Mouse (Mus musculus) monocyte, adult 5-6 weeks (primary cell): ENCODE data around the gene Zdhhc12. TPM values are rescaled to one million over a fixed set of nuclear protein-coding genes. Genes with fewer than 3 reads are reported as not detected.
"Not testable (repeated sequence)": the region's sequence is repeated elsewhere in the genome, so short reads cannot be mapped to it uniquely, and the experiment has no call there.

ENCODE experiments used
- ATAC-seq: fragments of 153-309, 156-312 bp; replicated peaks from 2 replicates; pipeline ENCODE4 v1.8.0; 2017; ENCODE audit warnings: mild to moderate bottlenecking; ENCODE audit not compliant: low TSS enrichment, insufficient number of reproducible peaks, severe bottlenecking, poor library complexity, low FRiP score
- total RNA-seq: library from RNA; stranded (forward); fragments of 200-1000, 200-491, 200-594 nt; gene quantifications from 3 replicates; pipeline ENCODE4 v1.2.3, GENCODE M21; 2017

The Zdhhc12 gene
- 2.6 to 7.1 TPM (median 6.6 TPM) in 3 replicates for total RNA-seq

DNA sequence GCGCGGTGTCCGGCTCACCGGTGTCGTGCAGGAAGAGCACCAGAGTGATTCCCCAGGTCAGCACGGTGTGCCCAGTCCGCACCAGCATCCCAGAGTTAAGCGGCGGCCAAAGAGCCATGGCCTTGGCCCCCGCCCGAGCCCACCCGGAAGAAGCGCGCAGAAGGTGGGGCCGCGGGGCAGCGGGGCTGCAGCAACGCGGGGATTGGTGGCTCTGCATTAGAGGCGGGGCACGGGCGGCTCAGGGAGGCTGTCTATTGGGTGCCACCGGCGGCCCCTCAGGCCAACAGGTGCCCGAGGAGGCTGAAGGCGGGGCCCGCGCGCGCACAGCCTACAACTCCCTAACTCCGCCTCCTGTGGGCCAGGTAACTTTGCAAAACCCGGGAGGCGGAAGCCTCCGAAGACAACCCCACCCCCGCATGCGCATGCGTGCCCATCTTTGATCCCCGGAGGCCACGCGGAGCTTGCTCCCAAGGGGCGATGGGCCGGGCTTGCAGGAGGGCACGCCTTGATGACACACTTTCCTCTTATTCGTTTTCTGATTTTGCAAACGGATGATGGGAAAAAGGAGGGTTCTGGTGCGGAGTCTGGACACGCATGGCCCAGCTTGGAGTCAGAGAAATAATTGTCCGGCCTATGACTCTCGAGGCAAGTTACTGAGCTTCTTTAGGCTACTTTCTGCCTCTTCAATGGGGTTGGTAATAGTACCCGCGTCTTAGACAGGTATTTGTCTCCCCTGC is at the start of gene Zdhhc12:
Zdhhc12 (minus strand) TSS at position 178 of the 737 bp plus-strand sequence.
- peak; percentile 88 for ATAC-seq

DNA sequence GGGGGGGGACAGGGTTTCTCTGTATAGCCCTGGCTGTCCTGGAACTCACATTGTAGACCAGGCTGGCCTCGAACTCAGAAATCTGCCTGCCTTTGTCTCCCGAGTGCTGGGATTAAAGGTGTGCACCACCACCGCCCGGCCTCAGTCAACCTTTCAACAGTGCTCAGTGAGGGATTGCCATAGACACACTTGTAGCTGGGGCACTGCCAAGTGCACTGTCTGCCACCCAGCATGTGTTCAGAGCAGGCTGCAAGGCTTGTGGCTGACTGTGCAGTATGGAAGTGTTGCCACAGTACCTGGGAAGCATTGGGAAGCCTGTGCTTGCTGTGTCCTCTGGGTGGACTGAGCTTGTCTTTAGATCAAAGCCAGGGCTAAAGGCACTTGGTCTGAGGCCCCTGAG is 46.6 kb upstream of the Zdhhc12 start:
- ATAC-seq, result not testable (repeated sequence)

DNA sequence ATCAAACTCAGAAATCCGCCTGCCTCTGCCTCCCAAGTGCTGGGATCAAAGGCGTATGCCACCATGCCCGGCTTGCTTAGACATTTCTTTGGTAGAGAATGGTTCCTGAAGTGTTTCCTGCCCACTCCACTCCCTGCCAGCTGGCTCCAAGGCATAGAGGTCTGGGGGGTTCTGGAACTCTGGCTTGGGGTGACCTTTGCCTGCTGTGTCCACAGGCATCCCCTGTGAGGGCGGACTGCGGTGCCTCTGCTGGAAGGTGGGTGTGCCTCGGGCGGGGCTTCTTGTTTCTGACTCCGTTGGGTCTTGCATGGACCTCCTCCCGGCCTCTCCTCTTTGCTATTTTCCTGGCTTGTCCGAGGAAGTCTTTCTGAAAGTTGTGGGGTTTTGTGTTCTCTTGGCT is 43.0 kb upstream of the Zdhhc12 start:
- ATAC-seq, result no peak

DNA sequence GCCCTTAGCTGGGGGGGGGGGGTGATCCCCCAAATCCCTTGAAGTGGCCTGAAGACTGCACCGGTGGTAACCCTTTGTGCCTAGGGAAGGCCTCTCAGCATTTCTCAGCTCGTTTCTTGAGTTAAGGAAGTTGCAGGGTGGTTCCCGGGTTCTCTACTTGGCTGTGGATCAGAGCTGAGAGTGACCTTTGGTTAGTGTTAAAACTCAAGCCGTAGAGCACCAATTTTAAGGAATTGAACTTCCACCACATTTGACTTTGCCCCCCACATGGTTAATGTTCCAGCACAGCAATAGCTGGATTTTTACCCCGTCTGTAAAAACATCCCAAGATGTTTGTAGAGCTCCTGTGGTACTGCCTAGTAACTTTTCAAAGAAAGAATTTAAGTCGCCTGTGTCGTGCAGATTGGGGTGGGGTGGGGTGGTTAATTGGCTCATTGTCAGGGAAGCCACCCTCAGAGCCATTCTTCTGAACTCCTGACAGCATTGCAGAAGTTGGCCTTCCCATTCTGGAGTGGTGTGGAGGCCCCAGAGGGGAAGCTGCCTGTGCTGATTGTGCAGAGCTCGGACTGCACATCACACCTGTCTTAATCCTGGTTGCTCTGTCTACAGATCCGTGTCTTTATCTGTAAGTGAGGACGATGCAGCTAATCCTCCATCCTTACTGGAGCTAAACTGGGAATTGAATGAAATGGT is 41.6 kb upstream of the Zdhhc12 start:
- no peak for ATAC-seq

DNA sequence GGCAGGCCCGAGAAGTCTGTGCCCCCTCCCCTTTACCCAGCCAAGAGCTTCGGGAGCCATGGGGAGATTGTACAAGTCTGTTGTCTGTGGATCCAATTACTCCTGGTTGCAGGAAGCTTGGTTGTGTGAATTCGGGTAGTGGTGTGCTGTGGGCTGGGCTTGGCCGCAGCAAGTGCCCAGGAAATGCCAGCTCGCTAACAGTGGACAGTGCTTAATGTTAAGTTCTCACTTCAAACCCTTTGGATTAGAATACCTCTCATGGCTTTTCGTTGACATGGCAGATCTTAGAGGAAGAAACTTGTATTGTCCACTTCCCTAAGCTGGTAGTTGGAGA is 40.9 kb upstream of the Zdhhc12 start:
- ATAC-seq, result no peak

DNA sequence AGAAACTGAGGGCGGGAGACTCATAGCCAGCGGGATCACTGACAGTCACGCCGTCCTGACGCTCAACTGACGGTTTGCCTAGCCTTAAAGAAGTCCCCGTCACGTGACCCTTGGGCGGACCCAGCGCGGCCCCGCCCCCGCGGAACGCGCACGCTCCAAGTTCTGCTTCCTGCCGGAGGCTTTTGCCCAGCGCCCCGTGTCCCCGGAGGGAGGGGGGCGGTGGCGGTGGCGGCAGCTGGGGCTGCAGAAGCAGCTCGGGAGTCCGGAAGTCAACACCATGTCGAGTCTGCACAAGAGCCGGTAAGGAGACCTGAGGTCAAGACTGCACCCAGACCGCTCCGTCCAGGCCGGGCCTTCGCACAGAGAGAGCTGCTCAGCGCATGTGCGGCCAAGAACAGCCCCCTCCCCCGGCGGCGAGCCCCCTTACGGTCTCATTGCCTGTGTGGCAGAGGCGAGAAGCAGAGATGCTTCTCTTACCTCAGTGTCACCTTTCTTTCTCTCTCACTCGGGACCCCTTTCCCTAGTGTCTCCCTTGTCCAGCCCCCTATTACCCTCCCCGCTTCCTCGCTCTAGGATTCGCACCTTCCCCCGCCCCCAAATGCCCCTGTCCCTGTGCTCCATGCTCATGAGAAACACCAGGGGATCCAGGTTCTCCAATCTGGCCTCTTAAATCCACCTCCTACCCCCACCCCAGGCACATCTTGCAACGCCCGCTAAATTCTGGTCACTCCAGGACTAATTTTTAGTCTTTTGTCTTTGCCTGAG is 40.3 kb upstream of the Zdhhc12 start, which contains the start of gene Tbc1d13:
Tbc1d13 (plus strand) TSS at position 134 of the 765 bp plus-strand sequence.
- ATAC-seq, result peak; percentile 87

DNA sequence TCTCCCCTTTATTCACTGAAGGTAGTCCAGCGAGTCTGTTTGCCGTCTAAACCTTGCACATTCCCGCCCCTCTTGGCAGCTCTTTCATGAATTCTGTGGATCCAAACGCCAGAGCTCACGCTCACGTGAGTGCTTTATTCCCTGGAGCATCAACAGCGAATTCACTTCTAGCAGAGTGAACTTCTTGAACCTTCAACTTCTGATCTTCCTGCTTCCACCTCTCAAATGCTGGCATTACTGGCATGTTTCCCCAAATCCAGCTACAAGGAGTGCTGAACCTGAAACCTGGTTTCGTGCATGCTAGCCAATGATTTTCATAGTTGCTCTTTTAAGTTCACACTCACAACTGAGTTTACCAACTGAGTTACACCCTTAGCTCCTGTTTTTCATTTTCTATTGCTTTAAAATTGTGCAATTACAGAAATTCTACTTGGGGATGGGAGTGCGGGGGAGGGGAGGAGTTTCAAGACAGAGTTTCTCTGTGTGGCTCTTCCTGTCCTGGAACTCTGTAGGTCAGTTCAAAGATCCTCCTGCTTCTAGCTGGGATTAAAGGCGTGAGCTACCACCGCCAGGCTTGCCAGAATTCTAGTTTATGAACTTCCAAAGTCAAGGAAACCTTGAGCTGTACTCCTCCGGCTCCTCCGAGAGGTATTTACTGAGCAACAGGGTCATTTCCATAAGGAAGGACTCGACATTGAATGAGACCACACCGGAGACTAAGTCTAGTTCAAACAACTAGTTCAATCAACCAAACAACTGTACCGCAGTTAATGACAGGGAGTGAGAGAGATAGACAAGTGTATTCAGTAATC is 39.6 kb upstream of the Zdhhc12 start:
- peak; percentile 29; the same call in 1 of the 2 replicates for ATAC-seq

DNA sequence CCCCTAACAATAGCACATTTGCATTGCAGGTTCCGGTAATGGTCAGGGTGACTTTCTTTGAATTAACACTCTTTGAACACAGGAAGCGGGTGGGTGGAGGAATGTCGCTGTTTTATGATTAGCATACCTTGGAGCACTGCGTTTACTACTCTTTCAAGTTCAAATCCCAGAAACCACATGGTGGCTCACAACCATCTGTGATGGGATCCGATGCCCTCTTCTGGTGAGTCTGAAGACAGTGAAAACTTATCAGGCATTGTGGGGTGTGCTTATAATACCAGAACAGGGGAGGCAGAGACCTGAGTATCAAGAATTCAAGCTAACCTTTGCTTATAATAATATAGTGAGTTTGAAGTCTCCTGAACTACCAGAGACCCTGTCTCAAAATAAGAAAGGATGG is 37.8 kb upstream of the Zdhhc12 start:
- ATAC-seq, result not testable (repeated sequence)

DNA sequence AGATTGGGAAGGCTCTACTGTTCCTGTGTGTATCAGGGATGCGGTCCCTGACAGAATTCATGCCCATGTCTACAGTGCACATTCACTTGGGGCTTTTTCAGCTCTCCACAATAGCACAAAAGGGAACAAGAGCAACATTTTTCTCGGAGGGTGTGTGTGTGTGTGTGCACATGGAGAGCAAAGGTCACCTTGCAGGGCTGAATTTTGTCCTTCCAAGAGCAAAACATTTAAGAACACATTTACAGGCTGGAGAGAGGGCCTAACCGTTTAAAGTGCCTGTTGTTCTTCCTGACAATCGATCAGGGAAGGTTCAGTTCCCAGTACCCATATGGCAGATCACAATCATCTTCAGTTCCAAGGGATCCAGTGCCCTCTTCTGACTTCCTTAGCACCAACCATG is 36.7 kb upstream of the Zdhhc12 start:
- no peak for ATAC-seq

DNA sequence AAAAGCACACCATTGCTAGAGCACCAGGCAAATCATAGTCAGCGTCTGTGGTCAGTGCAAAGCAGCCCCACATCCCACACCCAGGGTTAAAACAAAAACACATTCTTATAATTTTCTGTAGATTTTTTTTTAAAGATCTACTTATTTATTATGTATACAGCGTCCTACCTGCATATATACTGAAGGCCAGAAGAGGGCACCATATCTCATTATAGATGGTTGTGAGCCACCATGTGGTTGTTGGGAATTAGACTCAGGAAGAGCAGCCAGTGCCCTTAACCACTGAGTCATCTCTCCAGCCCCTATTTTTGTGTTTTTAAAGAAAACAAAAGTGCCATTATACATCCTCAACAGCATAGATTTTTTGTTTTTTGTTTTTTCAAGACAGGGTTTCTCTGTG is 35.3 kb upstream of the Zdhhc12 start:
- no peak for ATAC-seq

DNA sequence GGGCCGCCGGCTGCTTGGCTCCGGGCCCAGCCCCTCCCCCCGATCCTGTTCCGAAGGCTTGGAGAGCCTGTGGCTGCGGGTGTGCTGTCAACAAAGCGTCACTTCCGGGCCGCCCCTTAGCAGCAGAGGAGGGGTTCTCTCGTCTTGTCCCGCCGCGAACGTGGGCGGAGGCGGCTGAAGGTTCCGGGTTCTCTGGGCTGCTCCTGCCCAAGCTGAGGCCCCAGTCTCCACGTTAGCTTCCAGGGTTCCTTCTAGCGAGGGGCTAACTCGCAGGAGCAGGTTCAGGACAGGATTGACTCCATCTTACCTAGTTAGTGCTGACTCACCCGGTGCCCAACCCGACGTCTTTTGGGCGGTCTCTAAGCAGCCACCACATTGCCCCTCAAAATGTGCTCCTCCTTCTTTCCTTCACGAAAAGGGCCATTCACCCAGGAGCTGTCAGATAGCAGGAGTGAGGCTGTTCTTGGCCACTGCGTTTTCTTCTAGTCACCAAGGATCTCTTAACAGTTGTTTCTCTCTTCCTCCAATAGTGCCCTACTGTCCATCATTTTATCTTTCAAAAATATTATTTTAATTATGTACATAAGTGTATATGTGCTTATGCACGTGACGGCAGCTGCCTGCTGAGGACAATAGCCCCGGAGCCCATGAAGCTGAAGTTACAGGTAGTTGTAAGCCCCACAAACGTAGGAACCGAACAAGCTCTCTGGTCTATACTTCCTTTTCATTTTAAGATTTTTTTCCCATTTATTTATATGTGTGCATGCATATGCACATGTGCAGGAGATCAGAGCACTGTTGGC is 31.2 kb upstream of the Zdhhc12 start, which contains the start of gene Zer1:
Zer1 (minus strand) TSS at position 114 of the 803 bp plus-strand sequence.
- ATAC-seq, result peak; percentile 96

DNA sequence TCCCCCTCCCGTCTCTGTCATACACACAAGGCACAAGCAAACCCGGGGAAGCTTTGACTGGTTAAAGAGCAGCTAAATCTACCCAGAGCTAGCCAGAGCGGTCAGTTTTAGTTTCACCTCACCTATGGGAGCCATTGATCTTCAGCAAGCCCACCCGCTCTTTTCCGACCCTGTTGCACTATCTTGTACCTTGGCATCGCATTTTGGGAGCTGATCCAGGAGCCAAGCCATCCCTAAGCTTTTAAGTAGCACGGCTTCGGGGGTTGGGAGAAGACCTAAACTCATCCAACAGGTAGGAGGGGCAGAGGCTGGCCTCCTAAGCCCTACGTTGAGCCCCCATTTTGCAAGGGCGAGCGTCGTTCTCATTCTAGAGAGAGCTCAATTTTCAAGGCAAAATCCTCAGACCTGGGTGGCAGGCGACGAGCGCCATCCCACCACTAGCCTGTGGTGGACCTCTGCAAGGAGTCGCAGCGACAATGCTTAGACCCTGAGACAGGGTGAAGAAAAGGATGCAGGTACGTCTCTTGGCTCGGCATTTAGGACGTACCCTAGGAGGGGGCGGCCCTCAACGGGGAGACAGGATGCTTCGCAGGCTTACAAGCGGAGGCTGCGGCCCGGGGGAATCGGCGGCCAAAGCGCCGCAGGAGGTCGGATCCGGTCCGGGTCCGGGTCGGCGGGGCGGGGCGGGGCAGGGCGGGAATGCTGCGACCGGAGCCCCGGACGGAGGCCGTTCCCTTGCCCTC is 30.5 kb upstream of the Zdhhc12 start:
- no peak; the same call in 1 of the 2 replicates for ATAC-seq

DNA sequence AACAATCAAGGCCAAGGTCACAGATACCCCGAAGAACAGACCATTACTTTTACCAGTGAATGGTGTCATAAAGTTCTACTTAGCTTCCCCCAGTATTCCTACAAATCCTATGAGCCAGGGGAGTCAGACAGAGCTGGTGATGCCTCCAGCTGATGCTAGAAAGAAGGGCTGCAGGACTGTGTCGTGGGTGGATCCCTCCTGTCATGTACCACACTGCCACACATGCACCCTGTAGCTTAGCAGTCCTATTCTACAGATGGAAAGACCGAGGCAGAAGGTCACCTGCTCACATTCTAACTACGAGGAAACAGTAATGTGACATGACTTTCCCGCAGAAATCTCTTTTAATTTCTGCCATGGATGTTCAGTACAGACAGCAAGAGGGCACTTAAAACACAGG is 29.3 kb upstream of the Zdhhc12 start:
- no peak for ATAC-seq

DNA sequence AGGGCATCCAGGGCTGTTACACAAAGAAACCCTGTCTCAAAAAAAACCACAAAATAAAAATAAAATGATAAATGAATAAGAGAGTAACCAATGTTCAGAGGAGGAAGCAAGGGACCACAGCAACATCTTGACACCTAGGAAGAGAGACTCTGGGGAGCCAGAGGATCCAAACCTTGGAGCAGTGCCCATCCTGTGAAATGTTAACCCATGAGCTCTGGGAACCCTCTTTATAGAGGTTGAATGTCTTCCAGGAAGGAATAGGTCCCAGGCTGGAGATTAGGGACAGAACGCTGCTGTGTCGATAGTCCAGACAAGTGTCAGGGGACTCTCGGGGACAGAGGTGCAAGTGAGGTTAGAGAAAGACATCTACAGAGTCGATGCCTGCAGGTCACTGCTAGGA is 26.8 kb upstream of the Zdhhc12 start:
- no peak for ATAC-seq

DNA sequence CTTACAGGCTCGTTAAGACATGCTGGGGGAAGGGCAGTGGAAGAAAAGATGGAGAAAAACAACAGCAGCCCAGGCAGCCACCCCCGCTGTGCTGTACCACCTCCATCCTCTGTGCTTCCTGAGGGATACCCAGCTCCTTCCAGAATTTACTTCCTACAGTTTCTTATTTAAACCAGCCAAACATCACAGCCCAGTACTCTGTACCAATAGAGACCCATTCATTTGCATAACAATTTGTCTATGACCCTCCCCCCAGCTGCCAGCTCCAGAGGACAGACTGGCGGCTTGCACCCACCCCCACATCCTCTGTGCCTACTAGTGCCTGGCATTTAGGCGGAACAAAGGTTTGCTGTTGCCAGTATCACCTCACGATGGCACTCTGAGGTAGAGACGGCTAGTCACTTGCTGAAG is 26.2 kb upstream of the Zdhhc12 start:
- ATAC-seq, result no peak

DNA sequence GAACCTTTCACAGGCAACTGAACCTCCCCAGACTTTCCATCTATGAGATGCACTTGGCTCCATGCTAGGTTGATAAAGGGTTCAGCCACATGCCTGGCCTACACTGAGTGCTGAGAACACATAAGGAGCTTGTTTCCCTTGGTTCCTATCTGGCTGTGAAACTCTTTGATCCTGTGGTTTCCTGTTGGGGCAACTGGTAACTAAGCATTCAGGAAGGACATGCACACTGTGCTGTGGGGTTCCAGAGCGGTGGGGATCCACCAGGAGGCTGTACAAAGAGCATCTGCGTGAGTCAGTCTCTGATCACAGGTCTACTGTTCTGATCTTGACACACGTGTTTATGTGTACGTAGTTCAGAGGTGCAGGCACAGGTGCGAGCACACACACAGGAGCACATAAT is 19.1 kb upstream of the Zdhhc12 start:
- ATAC-seq, result no peak

DNA sequence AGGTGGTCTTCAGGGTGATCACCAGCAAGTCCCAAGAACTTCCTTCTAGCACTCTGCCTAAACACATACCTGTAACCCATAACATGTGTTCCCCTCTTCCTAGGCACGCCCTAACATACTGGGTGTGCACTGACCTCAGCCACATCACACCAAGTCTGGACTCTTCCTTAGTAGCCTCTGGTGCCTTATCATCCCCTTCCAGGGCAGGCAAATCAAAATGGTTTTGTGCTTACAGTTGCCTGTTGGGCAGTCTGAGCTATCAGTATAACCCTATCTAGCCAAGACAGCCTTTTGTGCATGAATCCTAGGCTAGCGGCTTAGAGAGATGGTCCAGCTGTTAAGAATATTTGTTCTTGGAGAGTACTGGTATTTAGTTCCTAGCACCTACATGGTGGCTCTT is 18.1 kb upstream of the Zdhhc12 start:
- no peak for ATAC-seq
